Mouse (Mus musculus) Patski (cell line): ENCODE data around the gene Gemin5. TPM values are rescaled to one million over a fixed set of nuclear protein-coding genes. Genes with fewer than 3 reads are reported as not detected.

Experiments
- ATAC-seq: fragments of 100-300 bp; one replicate; pipeline ENCODE4 v1.8.0; 2021
- CTCF ChIA-PET: fragments of 350-600 bp; sonication (Branson Sonifier 250); formaldehyde crosslinking; loops from one replicate; lab custom pipeline; 2022; ENCODE audit warnings: inconsistent platforms; lab: Charles Lee
- POLR2A ChIA-PET: fragments of 350-600 bp; sonication (Branson Sonifier 250); formaldehyde crosslinking; loops from one replicate; lab custom pipeline; 2022; ENCODE audit warnings: antibody characterized with exemption, inconsistent platforms; lab: Charles Lee
- DNase-seq: peaks from one replicate; pipeline ENCODE4 v3.0.0-alpha.2; 2011; ENCODE audit warnings: low read depth, low spot score
- H3K27me3 ChIP-seq: fragments of 371-371 bp; one replicate; pipeline ENCODE4 v1.5.1; 2021
- CTCF ChIP-seq: fragments of 100-300 bp; IDR thresholded peaks from one replicate; pipeline ENCODE4 v1.5.1; 2021
- in situ Hi-C: fragments of 300-500 bp; cut with MboI; formaldehyde crosslinking; loops from 3 replicates; pipeline ENCODE4 v1.11.1; 2018; ENCODE audit warnings: low pct_unique_long_range_greater_than_20kb, mixed read lengths
- polyA plus RNA-seq: library from polyadenylated mRNA; unstranded; gene quantifications from one replicate; pipeline ENCODE4 v1.2.3, GENCODE M21; 2021

Gene Gemin5
- polyA plus RNA-seq, 1 experiment from 2014 or later, result 23.7 TPM

DNA sequence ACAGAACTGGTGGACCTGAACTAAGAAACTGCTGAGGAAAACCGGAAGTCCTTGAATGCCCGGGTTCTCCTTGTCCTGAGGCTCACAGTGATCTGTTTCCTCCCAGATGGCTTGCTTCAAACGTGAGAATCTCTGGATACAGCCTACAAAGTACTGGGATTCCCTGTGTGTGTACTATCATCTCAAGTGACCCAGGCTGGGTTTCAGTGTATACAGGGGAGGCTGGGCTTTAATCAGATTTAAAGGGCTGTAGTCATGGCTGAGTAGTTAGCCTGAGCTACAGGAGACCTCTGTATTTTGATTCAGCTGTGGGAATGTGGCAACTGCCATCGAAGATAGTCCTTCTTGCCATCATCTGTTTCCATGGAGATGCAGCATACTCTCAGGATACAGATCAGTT, 91.1 kb downstream of the Gemin5 start:
- no peak for TF ChIP-seq CTCF
- DNase-seq (no peak), ATAC-seq (no peak)
- ChIA-PET POLR2A (interaction anchor here (0.6 kb wide), 1 partner anchor 14 kb away, joined by 3 read pairs; no protein-coding TSS in a partner anchor), CTCF (interaction anchor here (0.6 to 1.3 kb wide), 2 partner anchors 19 to 82 kb away, joined by 3 to 4 read pairs; no protein-coding TSS in a partner anchor)
- in situ Hi-C loops, result no loop called here
- no peaks in the 10 kb centered on the region for H3K27me3 ChIP-seq

DNA sequence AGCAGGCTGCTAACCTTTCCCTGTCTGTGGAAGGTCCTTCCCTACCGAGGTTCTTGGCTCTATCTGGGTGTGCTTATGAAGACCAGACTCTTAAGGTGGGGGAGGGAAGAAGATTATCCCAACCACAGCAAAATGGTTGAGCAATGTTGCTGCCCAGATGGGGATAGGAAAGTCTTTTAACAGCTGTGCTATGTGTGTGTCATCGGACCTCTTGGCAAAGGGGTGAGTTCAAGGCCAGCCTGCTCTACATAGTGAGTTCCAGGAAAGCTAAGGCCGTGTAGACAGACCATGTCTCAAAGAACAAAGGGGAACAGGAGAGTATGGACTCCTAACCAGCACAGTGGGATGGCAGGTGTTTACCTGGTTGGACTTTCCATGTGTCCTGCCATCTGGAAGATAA, 95.4 kb downstream of the Gemin5 start:
- TF ChIP-seq CTCF, result no peak
- no peaks in the 10 kb centered on the region for H3K27me3 ChIP-seq
- ChIA-PET CTCF (interaction anchor here (1.4 to 1.5 kb wide), 2 partner anchors 10 to 19 kb away, joined by 3 read pairs; no protein-coding TSS in a partner anchor), POLR2A (no interaction called here)
- ATAC-seq (no peak), DNase-seq (no peak)
- in situ Hi-C loops, result no loop called here

Other genes with a start within 250 kb of the Gemin5 start
- gene Larp1, start 159.5 kb downstream of the Gemin5 start, polyA plus RNA-seq, result 71.9 TPM
- not detected for gene Gm12248, start 75.4 kb downstream of the Gemin5 start, polyA plus RNA-seq
- gene Cnot8, start 64.4 kb downstream of the Gemin5 start, polyA plus RNA-seq, result 61.6 TPM
- 56.1 TPM for gene Mrpl22, start 3.1 kb upstream of the Gemin5 start, polyA plus RNA-seq
- 16.1 TPM for gene Igtp, start 31.0 kb upstream of the Gemin5 start, polyA plus RNA-seq
- gene Irgm2, start 31.1 kb upstream of the Gemin5 start, polyA plus RNA-seq, result 8.3 TPM
- not detected for gene 4930438A08Rik, start 106.3 kb upstream of the Gemin5 start, polyA plus RNA-seq
- 25.0 TPM for gene Zfp692, start 138.5 kb upstream of the Gemin5 start, polyA plus RNA-seq
- 23.1 TPM for gene Zfp672, start 161.8 kb upstream of the Gemin5 start, polyA plus RNA-seq
- 55.4 TPM for gene Sh3bp5l, start 162.2 kb upstream of the Gemin5 start, polyA plus RNA-seq
- not detected for gene Lypd8, start 210.5 kb upstream of the Gemin5 start, polyA plus RNA-seq